Mouse (Mus musculus) spleen, postnatal 4 days (tissue): ENCODE results near the gene Sh3glb2.
A peak's percentile ranks its signal among the peaks of the same experiment; 100 is the strongest.

Source experiments
- DNase-seq, 2 experiments: peaks; one replicate each; pipeline ENCODE4 v3.0.0; 2022; ENCODE audit warnings: low spot score in 2 of 2

The Sh3glb2 gene

GRCm38 (mm10) chr2:30380564-30381376, 21.6 kb upstream of the Sh3glb2 start:
- DNase-seq, result no peak

GRCm38 (mm10) chr2:30379307-30379706, 20.2 kb upstream of the Sh3glb2 start:
- DNase-seq, result no peak

GRCm38 (mm10) chr2:30377721-30378120, 18.6 kb upstream of the Sh3glb2 start:
- DNase-seq, result no peak

GRCm38 (mm10) chr2:30375893-30376292, 16.8 kb upstream of the Sh3glb2 start:
- no peak for DNase-seq

GRCm38 (mm10) chr2:30372726-30373125, 13.6 kb upstream of the Sh3glb2 start:
- DNase-seq, result no peak

GRCm38 (mm10) chr2:30371544-30371943, 12.4 kb upstream of the Sh3glb2 start:
- no peak for DNase-seq

GRCm38 (mm10) chr2:30366203-30366602, 7.1 kb upstream of the Sh3glb2 start:
- DNase-seq, result no peak

- no peak for DNase-seq
These were observed 6.3 kb upstream of the Sh3glb2 start for GRCm38 (mm10) chr2:30365281-30366069.

GRCm38 (mm10) chr2:30363773-30364650, 4.9 kb upstream of the Sh3glb2 start, which contains the start of gene Miga2:
TSS of gene Miga2 (plus strand) at chr2:30364233.
- peak; percentile 97 to 98 for DNase-seq

- DNase-seq, result no peak
These were observed 3.7 kb upstream of the Sh3glb2 start for GRCm38 (mm10) chr2:30362865-30363264.

GRCm38 (mm10) chr2:30360626-30361025, 1.5 kb upstream of the Sh3glb2 start:
- no peak for DNase-seq

GRCm38 (mm10) chr2:30357552-30358510, 1.3 kb downstream of the Sh3glb2 start:
- no peak for DNase-seq

- no peak for DNase-seq
These were observed 2.2 kb downstream of the Sh3glb2 start for GRCm38 (mm10) chr2:30356906-30357305.

- no peak for DNase-seq
These were observed 2.9 kb downstream of the Sh3glb2 start for GRCm38 (mm10) chr2:30356266-30356665.

- DNase-seq, result no peak
These were observed 3.3 kb downstream of the Sh3glb2 start for GRCm38 (mm10) chr2:30355861-30356260.

- no peak for DNase-seq
These were observed 8.0 kb downstream of the Sh3glb2 start for GRCm38 (mm10) chr2:30351149-30351548.

- no peak for DNase-seq
These were observed 9.9 kb downstream of the Sh3glb2 start for GRCm38 (mm10) chr2:30349196-30349595.

GRCm38 (mm10) chr2:30345971-30346676, 13.0 kb downstream of the Sh3glb2 start:
- peak in 1 of 2 experiments; percentile 62 for DNase-seq

- no peak for DNase-seq
These were observed 15.5 kb downstream of the Sh3glb2 start for GRCm38 (mm10) chr2:30343601-30344137.

- no peak for DNase-seq
These were observed 16.6 kb downstream of the Sh3glb2 start for GRCm38 (mm10) chr2:30342544-30342943.
